Mouse (Mus musculus) kidney, adult 18-20 months (tissue): ENCODE results near the gene Acot7.
A peak's percentile ranks its signal among the peaks of the same experiment; 100 is the strongest.
"Not testable (repeated sequence)": the region's sequence is repeated elsewhere in the genome, so short reads cannot be mapped to it uniquely, and the experiment has no call there.

Source experiments
- DNase-seq: peaks from one replicate; pipeline ENCODE4 v3.0.0; 2021

Gene Acot7

GRCm38 (mm10) chr4:152212531-152212930 is 34.6 kb downstream of the Acot7 start:
- peak; percentile 65 for DNase-seq

DNA sequence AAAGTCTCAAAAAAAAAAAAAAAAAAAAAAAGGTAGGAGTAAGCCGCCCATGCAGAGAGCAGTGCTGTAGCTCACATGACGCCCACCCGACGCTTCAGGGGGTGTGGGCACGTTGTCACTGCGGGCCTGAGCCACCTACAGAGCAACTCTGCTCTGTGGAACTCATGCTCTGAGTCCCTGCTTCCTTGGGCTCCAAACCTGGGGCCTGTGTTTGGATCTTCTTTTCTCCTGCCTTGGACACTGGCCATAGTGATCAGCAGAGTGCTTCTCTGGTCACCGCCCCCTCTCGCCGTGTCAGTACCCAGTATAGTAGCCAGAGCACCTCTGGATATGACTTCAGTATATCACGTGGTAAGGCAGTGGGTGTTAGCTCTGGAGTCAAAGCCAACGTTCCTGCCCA is 35.0 kb downstream of the Acot7 start:
- no peak for DNase-seq

- peak; percentile 92 for DNase-seq
Observed at GRCm38 (mm10) chr4:152213760-152214480, 36.0 kb downstream of the Acot7 start.

DNA sequence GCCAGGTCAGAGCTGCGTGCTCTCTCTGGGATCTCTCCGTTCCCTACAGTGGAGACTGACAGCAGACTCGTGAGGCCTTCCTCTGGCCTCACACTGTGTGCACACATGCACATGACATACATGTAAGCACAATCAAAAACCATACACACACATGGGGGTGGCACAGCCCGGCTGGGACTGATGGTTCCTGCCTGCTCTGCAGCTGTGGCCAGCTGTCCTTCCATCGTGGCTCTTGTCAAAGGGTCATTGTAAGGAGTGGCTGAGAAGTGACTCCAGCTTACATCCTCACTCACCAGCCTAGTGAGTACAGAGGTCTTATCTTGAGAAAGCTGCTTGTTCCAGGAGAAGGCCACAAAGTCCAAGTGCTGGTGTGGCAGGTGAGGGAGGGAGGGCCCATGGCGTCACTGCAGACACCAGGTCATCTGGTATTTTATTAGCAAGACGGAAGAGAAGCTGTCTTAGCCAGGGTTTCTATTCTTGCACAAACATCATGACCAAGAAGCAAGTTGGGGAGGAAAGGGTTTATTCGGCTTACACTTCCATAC is 37.0 kb downstream of the Acot7 start:
- DNase-seq, result no peak

- DNase-seq, result no peak
Observed at GRCm38 (mm10) chr4:152219591-152219990, 41.7 kb downstream of the Acot7 start.

- DNase-seq, result no peak
Observed at GRCm38 (mm10) chr4:152220771-152221410, 43.0 kb downstream of the Acot7 start.

- no peak for DNase-seq
Observed at GRCm38 (mm10) chr4:152221411-152221887, 43.5 kb downstream of the Acot7 start.

GRCm38 (mm10) chr4:152222111-152222510 is 44.2 kb downstream of the Acot7 start:
- DNase-seq, result peak; percentile 15

GRCm38 (mm10) chr4:152222513-152222912 is 44.6 kb downstream of the Acot7 start:
- no peak for DNase-seq

DNA sequence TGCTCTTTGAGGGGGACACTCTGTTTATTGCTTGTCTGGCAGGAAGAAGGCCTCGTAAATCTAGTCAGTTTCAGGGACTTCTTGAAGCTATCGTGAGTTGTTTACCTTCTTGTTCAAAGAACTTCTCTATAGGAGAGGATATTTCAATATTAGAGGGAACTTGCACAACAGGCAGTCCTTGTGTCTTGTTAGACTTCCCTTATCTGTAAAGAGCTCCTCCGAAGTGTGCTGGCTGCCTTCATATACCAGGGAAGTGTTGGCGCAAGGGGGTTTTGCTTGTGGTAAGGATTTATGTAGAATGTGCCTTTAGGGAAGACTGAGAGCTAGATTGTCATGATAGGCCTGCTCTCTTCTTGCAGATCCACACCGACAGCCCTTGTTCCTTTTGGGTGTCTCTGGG is 46.2 kb downstream of the Acot7 start:
- DNase-seq, result no peak

DNA sequence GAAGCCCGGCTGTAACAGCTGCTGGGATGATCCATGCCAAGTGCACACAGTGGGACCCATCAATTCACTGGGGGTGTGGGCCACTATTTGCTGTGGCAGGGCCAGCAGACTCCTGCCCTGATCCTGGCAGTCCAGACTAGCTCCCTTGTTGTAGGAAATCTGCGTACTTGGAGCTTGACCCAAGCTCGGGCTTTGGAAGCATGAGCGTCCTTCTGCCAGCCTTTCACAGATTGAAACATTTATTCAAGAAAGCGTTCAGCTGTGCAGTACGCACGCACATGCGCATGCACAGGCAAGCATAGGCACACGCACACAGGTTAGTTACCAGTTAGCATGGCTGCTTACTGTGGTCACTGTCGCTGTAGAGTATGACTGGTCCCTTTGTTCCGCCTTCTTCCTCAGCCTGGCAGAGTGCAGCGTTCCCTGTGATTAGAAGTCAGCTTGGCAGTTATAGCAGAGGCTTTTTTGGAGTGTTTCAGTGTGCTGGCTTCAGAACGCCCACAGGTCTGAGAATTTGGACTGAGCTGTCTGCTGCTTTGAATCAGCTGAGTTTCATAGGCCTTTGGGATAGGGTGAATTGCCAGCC is 49.1 kb downstream of the Acot7 start:
- no peak for DNase-seq

GRCm38 (mm10) chr4:152227749-152228527 is 50.0 kb downstream of the Acot7 start:
- no peak for DNase-seq

GRCm38 (mm10) chr4:152230331-152230730 is 52.4 kb downstream of the Acot7 start:
- DNase-seq, result not testable (repeated sequence)

DNA sequence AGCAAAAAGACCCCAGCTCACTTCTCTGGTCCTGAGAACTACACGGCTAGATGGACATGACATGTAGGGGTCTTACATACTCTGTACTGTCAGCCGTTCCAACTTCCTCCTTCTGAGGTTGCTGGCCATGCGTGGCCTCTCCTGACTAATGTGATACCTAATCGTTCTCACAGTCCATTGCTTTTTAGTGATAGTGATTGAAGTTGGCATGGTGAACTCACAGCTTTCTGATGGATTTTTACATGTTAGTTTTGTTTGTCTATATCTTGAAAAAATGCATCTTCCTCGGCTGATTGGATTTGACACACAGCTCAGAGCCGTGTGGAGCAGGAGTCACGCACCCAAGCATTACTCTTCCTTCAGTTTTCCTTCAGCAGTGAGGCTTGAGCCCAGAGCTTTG is 53.4 kb downstream of the Acot7 start:
- no peak for DNase-seq

DNA sequence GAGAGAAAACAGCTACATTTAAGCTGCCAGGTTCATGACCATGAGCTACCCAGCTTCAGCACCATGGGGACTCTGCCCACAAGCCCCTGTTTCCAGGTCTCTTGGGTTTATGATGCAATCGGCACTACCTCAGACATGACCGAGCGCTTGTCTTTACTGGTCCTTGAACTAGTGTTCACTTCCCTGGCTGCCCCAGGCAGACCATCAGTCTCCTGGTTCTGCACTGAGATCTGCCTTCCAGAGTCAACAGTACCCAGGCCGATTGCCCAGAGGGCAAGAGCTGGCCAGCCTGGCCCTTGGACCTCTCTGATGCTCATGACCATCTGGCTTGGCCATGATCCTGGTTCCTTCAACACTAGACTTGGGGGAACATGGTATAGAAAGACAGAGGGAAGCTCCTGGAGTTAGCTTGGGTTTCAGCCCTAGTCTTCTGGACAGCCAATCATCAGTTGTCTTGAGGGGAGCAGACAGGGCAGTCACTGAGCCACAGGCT is 54.5 kb downstream of the Acot7 start:
- no peak for DNase-seq

GRCm38 (mm10) chr4:152239974-152240373 is 62.0 kb downstream of the Acot7 start:
- no peak for DNase-seq

GRCm38 (mm10) chr4:152243241-152243891 is 65.4 kb downstream of the Acot7 start:
- no peak for DNase-seq

GRCm38 (mm10) chr4:152243969-152244368 is 66.0 kb downstream of the Acot7 start:
- DNase-seq, result no peak

GRCm38 (mm10) chr4:152244545-152245522 is 66.9 kb downstream of the Acot7 start:
- DNase-seq, result no peak

DNA sequence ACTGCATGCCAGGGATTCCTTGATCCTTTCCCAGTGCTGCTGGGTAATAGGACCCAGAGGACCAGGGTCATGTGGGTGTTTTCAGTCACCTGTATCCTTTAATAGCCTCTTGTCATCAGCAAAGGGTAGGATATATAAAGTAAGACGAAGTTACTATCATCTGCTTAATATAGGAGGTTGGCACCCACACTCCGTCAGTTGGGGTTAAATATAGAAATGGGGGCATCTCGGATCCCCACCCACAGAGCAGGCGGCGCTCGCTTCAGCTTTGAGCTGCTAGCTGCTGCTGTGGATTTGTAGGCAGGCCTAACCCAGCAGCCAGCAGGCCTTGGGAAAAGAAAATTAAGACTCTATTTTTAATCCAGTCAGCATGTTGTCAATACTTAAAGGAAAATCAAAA is 68.1 kb downstream of the Acot7 start:
- no peak for DNase-seq

DNA sequence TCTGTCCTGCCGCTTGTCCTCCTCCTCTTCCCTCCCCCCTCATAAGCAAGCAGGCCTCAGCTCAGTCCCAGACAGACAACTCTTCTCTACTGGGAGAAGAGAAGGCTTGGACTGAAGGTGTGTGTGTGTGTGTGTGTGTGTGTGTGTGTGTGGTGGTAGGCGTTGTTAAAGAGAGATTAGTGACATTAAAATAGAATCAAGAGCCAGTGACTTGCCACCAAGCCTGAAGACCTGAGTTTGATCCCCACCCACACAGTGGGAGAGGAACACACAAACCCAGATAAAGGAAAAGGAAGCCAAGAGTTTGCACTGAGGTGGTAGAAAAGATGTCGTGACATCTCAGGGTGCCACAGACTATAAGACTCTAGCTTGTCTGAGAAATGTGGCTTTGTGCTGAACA is 69.3 kb downstream of the Acot7 start:
- no peak for DNase-seq
